Mouse (Mus musculus) embryonic facial prominence, embryonic 12.5 days (tissue): Measurements from ENCODE around the gene Eef1b2. TPM values are rescaled to one million over a fixed set of nuclear protein-coding genes. Genes with fewer than 3 reads are reported as not detected.

Experiments
- ATAC-seq: fragments of 200-750 bp; cut with Nextera tagmentation; 2 replicates; pipeline ENCODE4 v1.8.0; 2017; ENCODE audit not compliant: insufficient number of reproducible peaks, insufficient read depth, low FRiP score, low TSS enrichment
- H3K27ac ChIP-seq: fragments of 300-500 bp; sonication (generic); 2 replicates; pipeline ENCODE4 v1.5.1; 2016; ENCODE audit warnings: mild to moderate bottlenecking
- H3K27me3 ChIP-seq: fragments of 300-500 bp; sonication (generic); 2 replicates; pipeline ENCODE4 v1.6.1; 2016; ENCODE audit warnings: mild to moderate bottlenecking, moderate library complexity
- H3K36me3 ChIP-seq: fragments of 300-500 bp; sonication (generic); 2 replicates; pipeline ENCODE4 v1.6.1; 2016; ENCODE audit warnings: mild to moderate bottlenecking
- H3K4me1 ChIP-seq: fragments of 300-500 bp; sonication (generic); 2 replicates; pipeline ENCODE4 v1.6.1; 2016
- H3K4me2 ChIP-seq: fragments of 300-500 bp; sonication (generic); replicated peaks from 2 replicates; pipeline ENCODE4 v1.6.1; 2016; ENCODE audit warnings: mild to moderate bottlenecking, moderate library complexity
- H3K4me3 ChIP-seq: fragments of 300-500 bp; sonication (generic); 2 replicates; pipeline ENCODE4 v1.5.1; 2016; ENCODE audit warnings: mild to moderate bottlenecking
- H3K9ac ChIP-seq: fragments of 300-500 bp; sonication (generic); 2 replicates; pipeline ENCODE4 v1.6.1; 2016; ENCODE audit warnings: mild to moderate bottlenecking, moderate library complexity
- H3K9me3 ChIP-seq: fragments of 300-500 bp; sonication (generic); 2 replicates; pipeline ENCODE4 v1.6.1; 2016; ENCODE audit warnings: mild to moderate bottlenecking, moderate library complexity
- whole genome bisulfite sequencing: fragments of 180-500 bp; shearing (Covaris S2); methylation state at CpG from one replicate; pipeline ENCODE4 v1.1.7; 2016; 5-methylcytosine and 5-hydroxymethylcytosine counted together
- polyA plus RNA-seq: library from polyadenylated mRNA; unstranded; fragments of >200 nt; fragmentation: Nextera tagmentation; extraction: Ambion mirVana; gene quantifications from 2 replicates; pipeline ENCODE4 v1.2.1, GENCODE M21; 2016

The Eef1b2 gene
- polyA plus RNA-seq, 1 experiment from 2014 or later = 505 TPM

DNA sequence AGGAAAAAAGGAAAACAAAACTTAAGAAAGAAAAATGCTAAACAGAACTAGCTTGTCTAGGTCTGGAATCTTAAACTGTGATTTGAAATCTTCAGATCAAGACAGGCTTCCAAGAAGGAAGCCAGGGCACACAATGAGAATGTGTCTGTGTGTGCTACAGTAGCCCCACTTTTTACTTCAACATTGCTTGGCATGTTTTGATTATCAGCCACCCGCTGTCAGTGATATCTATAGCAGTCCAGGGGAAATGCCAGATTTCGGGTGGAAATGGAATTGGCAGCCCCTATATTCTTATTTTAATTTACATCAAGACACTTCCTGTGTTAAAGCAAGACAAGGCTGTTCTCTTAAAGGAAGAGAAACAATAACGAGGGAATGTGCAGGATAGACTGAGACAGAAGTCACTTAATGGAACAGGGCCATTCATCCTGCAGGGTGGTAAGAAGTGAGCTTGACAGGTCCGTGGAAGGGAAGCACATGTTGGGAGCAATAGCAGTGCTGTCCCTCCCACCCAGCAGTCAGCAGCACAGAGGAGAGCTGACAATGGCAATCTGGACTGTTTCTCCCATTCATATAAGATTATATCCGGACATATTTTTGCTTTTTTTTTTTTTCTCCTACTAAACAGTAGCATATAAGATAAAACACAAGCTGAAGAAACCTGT, 19.4 kb downstream of the Eef1b2 start:
- H3K36me3 ChIP-seq = no peaks in the 10 kb centered on the region
- H3K4me2 ChIP-seq = no peak overlapping the region
- WGBS = 53% methylated on average over 5 of the region's 5 CpGs
- no peak overlapping the region for H3K4me3 ChIP-seq
- H3K27ac ChIP-seq = no peak overlapping the region
- H3K27me3 ChIP-seq = no peaks in the 10 kb centered on the region
- H3K4me1 ChIP-seq = no peaks in the 10 kb centered on the region
- ATAC-seq = no peak
- H3K9ac ChIP-seq = no peak overlapping the region
- H3K9me3 ChIP-seq = peaks cover 9% of the 10 kb centered on the region; the same call in 1 of the 2 replicates

DNA sequence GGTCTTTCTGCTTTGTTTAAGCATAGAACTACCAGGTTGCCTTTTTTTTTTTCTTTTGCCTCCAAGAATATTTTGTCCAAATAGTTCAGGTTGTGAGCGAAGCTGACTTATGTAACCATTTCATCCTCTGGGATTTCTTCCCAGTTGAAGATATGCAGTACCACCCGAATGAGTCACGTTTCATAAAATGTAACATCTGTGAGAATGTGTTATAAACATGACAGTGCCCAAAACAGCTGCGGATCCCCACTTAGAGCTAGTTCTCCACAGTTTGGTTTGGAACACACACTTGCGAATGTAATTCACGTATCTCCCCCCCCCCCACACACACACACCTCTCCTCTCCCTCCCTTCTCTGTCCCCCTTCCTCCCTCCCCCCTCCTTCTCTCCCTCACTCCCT, 22.8 kb downstream of the Eef1b2 start:
- 84% methylated on average over 6 of the region's 6 CpGs for WGBS
- Histone ChIP-seq H3K9ac (no peak overlapping the region), H3K4me3 (no peak overlapping the region), H3K36me3 (no peaks in the 10 kb centered on the region), H3K27me3 (no peaks in the 10 kb centered on the region), H3K4me2 (no peak overlapping the region), H3K9me3 (peaks cover 9% of the 10 kb centered on the region; the same call in 1 of the 2 replicates), H3K4me1 (peaks cover 7% of the 10 kb centered on the region), H3K27ac (no peak overlapping the region)
- ATAC-seq = no peak

DNA sequence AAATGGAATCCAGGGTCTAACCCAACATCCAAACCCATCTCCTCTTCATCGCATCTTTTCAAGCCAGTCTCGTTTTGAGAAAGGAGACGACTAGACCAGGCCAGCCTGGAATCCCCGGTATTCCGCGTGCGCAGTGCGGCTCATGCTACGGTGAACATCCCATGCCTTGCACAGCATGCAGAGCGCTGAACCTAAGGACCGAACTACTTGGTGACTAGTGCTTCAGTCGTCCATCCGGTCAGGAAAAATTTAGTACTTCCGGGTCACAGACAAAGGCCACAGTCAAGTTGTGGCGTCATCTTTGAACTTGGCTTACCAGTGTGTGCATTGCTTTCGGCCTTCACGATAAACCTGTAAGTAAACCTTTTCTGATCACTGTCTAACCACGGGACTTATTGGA, 23.7 kb downstream of the Eef1b2 start:
- Histone ChIP-seq H3K36me3 (no peaks in the 10 kb centered on the region), H3K4me2 (no peak overlapping the region), H3K9ac (no peak overlapping the region), H3K27me3 (no peaks in the 10 kb centered on the region), H3K4me3 (no peak overlapping the region), H3K4me1 (peaks cover 8% of the 10 kb centered on the region), H3K9me3 (peaks cover 9% of the 10 kb centered on the region; the same call in 1 of the 2 replicates), H3K27ac (no peak overlapping the region)
- 93% methylated on average over 18 of the region's 18 CpGs for WGBS
- no peak for ATAC-seq

- H3K4me3 ChIP-seq = no peak overlapping the region
- peaks cover 8% of the 10 kb centered on the region for H3K4me1 ChIP-seq
- no peaks in the 10 kb centered on the region for H3K27me3 ChIP-seq
- H3K9ac ChIP-seq = no peak overlapping the region
- WGBS = 83% methylated on average over 1 of the region's 1 CpGs
- H3K4me2 ChIP-seq = no peak overlapping the region
- no peak for ATAC-seq
- H3K36me3 ChIP-seq = no peaks in the 10 kb centered on the region
- no peak overlapping the region for H3K27ac ChIP-seq
- peaks cover 9% of the 10 kb centered on the region; the same call in 1 of the 2 replicates for H3K9me3 ChIP-seq
These were observed 25.0 kb downstream of the Eef1b2 start for GRCm38 (mm10) chr1:63201672-63202071.

GRCm38 (mm10) chr1:63203471-63203870, 26.8 kb downstream of the Eef1b2 start:
- H3K27ac ChIP-seq = peak overlapping the region; percentile 60; the same call in 1 of the 2 replicates
- H3K4me3 ChIP-seq = no peak overlapping the region
- no peak overlapping the region for H3K9ac ChIP-seq
- H3K4me1 ChIP-seq = peaks cover 8% of the 10 kb centered on the region
- 89% methylated on average over 1 of the region's 1 CpGs for WGBS
- no peaks in the 10 kb centered on the region for H3K36me3 ChIP-seq
- H3K4me2 ChIP-seq = no peak overlapping the region
- H3K27me3 ChIP-seq = no peaks in the 10 kb centered on the region
- H3K9me3 ChIP-seq = peaks cover 9% of the 10 kb centered on the region; the same call in 1 of the 2 replicates
- ATAC-seq = 0 out of 2 replicates have a peak, but pooled peaks have one; percentile 52

GRCm38 (mm10) chr1:63203950-63204659, 27.5 kb downstream of the Eef1b2 start:
- Histone ChIP-seq H3K27me3 (no peaks in the 10 kb centered on the region), H3K36me3 (no peaks in the 10 kb centered on the region), H3K4me2 (no peak overlapping the region), H3K27ac (peak overlapping the region; percentile 60; the same call in 1 of the 2 replicates), H3K9ac (no peak overlapping the region), H3K9me3 (peaks cover 9% of the 10 kb centered on the region; the same call in 1 of the 2 replicates), H3K4me1 (peaks cover 8% of the 10 kb centered on the region), H3K4me3 (no peak overlapping the region)
- peak; percentile 80; the same call in 1 of the 2 replicates for ATAC-seq
- WGBS = 8% methylated on average over 7 of the region's 7 CpGs

GRCm38 (mm10) chr1:63204660-63205394, 28.2 kb downstream of the Eef1b2 start:
- H3K27ac ChIP-seq = no peak overlapping the region; the same call in 1 of the 2 replicates
- no peak overlapping the region for H3K4me3 ChIP-seq
- H3K36me3 ChIP-seq = no peaks in the 10 kb centered on the region
- H3K4me2 ChIP-seq = no peak overlapping the region
- no peak overlapping the region for H3K9ac ChIP-seq
- peaks cover 8% of the 10 kb centered on the region for H3K4me1 ChIP-seq
- 25% methylated on average over 7 of the region's 7 CpGs for WGBS
- no peaks in the 10 kb centered on the region for H3K27me3 ChIP-seq
- H3K9me3 ChIP-seq = peaks cover 7% of the 10 kb centered on the region; the same call in 1 of the 2 replicates
- ATAC-seq = no peak

DNA sequence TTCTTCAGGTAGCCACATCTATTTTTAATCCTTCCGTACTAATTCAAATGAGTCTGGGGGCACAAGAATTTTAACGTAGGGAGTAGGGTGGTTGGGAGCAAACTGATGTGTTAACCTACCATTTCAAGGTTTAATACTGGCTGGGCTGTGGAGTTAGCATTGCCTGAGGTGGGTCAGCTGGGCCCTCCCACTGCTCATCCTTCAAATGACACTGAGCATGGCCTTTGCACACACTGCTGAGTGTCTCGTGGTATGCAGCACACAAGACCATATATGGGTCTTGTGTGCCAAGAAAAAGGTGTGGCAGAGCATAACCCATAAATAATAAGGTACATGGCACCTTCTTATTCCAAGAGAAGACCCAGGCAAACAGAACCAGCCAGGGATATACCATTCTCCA, 31.0 kb downstream of the Eef1b2 start:
- H3K4me2 ChIP-seq = no peak overlapping the region
- H3K4me3 ChIP-seq = no peak overlapping the region
- no peak for ATAC-seq
- no peak overlapping the region for H3K27ac ChIP-seq
- H3K4me1 ChIP-seq = peaks cover 8% of the 10 kb centered on the region
- H3K36me3 ChIP-seq = no peaks in the 10 kb centered on the region
- H3K27me3 ChIP-seq = no peaks in the 10 kb centered on the region
- no peak overlapping the region for H3K9ac ChIP-seq
- no peaks in the 10 kb centered on the region for H3K9me3 ChIP-seq
- 80% methylated on average over 3 of the region's 3 CpGs for WGBS

GRCm38 (mm10) chr1:63209861-63210529, 33.4 kb downstream of the Eef1b2 start:
- H3K27me3 ChIP-seq = 0 out of 2 replicates have a peak, but pooled peaks cover 7% of the 10 kb centered on the region
- H3K4me3 ChIP-seq = no peak overlapping the region
- ATAC-seq = no peak
- no peaks in the 10 kb centered on the region for H3K9me3 ChIP-seq
- no peak overlapping the region for H3K4me2 ChIP-seq
- peaks cover 15% of the 10 kb centered on the region for H3K4me1 ChIP-seq
- no peak overlapping the region for H3K27ac ChIP-seq
- no peak overlapping the region for H3K9ac ChIP-seq
- H3K36me3 ChIP-seq = no peaks in the 10 kb centered on the region
- 30% methylated on average over 6 of the region's 6 CpGs for WGBS

DNA sequence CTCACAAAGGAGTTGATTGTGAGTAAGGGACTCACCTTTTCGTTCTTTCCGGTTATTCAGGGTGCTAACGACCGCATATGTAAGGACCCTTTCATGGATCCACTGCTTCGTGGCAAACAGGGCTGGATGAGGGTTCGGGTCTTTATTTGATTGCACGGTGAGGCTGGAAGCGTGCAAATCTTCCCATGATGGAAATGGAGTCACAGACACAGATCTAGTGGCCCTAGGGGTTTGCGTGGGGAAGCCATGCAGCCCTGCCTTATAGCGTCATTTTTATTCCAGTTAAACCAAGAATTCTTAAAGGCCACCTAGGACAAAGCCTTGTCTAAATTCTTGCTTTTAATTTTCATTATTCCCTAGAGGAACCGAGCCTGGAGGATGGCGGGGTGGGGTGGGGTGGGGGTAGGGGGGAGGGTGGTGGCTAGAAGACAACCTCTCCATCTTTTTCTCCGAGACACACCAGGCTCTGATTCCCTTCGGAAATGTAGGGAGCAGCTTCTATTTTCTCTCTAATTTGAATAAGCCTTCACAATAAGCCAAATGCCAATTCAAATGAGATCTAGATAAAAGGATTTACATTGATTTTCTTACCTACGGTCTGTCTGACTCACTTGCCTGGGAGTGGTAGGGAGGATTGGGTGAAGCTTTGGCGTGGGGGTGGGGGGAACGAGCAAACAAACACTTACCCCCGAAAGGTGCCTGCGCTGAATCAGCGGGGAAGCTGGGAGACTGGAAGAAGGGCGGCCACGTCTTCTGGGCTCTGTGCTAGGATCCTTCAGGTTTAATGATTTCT, 37.0 kb downstream of the Eef1b2 start:
- H3K9ac ChIP-seq = no peak overlapping the region
- 0 out of 2 replicates have a peak, but pooled peaks cover 7% of the 10 kb centered on the region for H3K27me3 ChIP-seq
- H3K36me3 ChIP-seq = no peaks in the 10 kb centered on the region
- 0 out of 2 replicates have a peak overlapping the region, but pooled peaks have one; percentile 3 for H3K4me3 ChIP-seq
- H3K4me1 ChIP-seq = peaks cover 15% of the 10 kb centered on the region
- ATAC-seq = no peak
- no peaks in the 10 kb centered on the region for H3K9me3 ChIP-seq
- WGBS = 14% methylated on average over 22 of the region's 22 CpGs
- no peak overlapping the region for H3K27ac ChIP-seq
- peak overlapping the region; percentile 34 for H3K4me2 ChIP-seq
